Mouse (Mus musculus): ENCODE results near the gene Ctbp2. TPM values are rescaled to one million over a fixed set of nuclear protein-coding genes. Genes with fewer than 3 reads are reported as not detected.

Gene Ctbp2
- polyA plus RNA-seq, 1 experiment from 2014 or later, result 45.6 TPM

DNA sequence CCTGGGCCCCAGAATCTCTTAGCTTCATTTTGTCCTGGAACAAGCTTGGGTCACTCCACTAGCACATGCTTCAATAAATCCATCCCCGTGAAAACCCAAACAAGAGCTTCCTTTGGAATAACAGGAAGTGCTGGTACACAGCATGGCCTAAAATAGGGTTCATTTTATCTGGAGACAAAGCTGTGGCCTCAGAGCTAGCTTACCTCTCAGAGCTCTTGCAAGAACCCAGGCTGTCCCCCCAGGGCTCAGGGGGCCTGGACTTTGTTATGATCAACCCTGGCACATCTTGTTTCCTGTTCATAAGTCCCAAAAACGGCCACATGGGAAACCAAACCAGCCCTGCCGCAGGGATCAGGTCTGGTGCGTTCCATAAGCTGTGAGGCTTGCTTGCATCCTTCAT, 86.5 kb downstream of the Ctbp2 start:
- peak overlapping the region; percentile 81 for H3K27ac ChIP-seq (ENCODE audit: low read length)
- no peaks in the 10 kb centered on the region for H3K36me3 ChIP-seq (ENCODE audit: insufficient read depth, low read length)
- H3K9me3 ChIP-seq (ENCODE audit: low read length), result no peaks in the 10 kb centered on the region
- H3K4me3 ChIP-seq (ENCODE audit: low read depth, low read length), result no peak overlapping the region
- no peak overlapping the region for H3K4me2 ChIP-seq (replicated peaks; ENCODE audit: low read depth, low read length)
- 44% methylated on average over 4 of the region's 4 CpGs for WGBS
- H3K27me3 ChIP-seq (replicated peaks; ENCODE audit: insufficient read depth, low read length), result no peaks in the 10 kb centered on the region
- ATAC-seq (peak; percentile 9; the same call in 1 of the 2 replicates), DNase-seq (ENCODE audit: low spot score) (peak; percentile 64)
- no peak overlapping the region for H3K9ac ChIP-seq (replicated peaks; ENCODE audit: low read depth)
- peaks cover 58% of the 10 kb centered on the region for H3K4me1 ChIP-seq (ENCODE audit: insufficient read depth, low read depth, low read length)
- TF ChIP-seq EP300 (IDR thresholded peaks at IDR 0.05) (peak; percentile 79), CTCF (IDR thresholded peaks at IDR 0.05) (no peak)

DNA sequence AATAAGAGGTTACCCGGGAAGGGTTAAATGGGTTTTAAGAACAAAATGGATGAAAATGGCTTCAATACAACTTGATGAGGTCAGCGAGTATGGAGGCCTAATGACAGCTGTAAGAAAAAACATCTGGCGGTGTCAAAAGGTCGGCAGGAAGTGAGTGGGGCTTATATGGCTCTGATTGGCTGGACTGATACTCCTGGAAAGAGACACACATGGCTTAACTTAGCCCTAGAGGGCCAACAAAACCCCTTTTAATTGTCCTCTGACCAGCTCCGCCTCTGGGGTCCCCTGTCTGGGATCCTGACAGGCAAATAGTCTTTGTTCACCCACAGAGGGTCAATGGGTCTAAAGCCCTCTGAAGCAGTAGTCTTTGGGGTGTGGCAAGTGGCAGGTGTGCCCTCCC, 86.9 kb downstream of the Ctbp2 start:
- no peak for TF ChIP-seq CTCF (IDR thresholded peaks at IDR 0.05)
- TF ChIP-seq EP300 (IDR thresholded peaks at IDR 0.05), result no peak
- Histone ChIP-seq H3K4me1 (ENCODE audit: insufficient read depth, low read depth, low read length) (peaks cover 54% of the 10 kb centered on the region), H3K4me3 (ENCODE audit: low read depth, low read length) (no peak overlapping the region), H3K27ac (ENCODE audit: low read length) (peak overlapping the region; percentile 81), H3K27me3 (replicated peaks; ENCODE audit: insufficient read depth, low read length) (no peaks in the 10 kb centered on the region), H3K9me3 (ENCODE audit: low read length) (no peaks in the 10 kb centered on the region), H3K9ac (replicated peaks; ENCODE audit: low read depth) (no peak overlapping the region), H3K36me3 (ENCODE audit: insufficient read depth, low read length) (no peaks in the 10 kb centered on the region), H3K4me2 (replicated peaks; ENCODE audit: low read depth, low read length) (no peak overlapping the region)
- ATAC-seq (peak; percentile 21; the same call in 1 of the 2 replicates), DNase-seq (ENCODE audit: low spot score) (peak; percentile 72)
- WGBS, result 50% methylated on average over 5 of the region's 5 CpGs

DNA sequence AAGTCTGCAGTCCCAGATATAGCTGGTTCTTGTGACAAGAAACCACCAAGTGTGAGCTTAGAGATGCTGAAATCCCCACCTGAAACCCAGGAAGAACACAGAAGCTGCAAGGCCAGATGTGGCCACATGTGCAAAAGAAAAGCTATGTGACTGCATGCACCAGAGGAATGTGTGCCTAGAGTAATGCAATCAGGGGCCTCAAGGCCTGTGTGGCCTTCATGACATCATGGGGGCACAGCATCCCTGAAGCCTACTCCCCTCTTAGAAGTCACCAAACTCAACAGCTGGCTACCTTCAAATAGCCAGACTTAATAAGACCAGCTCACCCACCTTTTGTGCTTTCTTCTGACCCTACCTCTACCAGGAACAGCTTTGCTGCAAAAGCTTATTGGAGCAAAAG, 88.3 kb downstream of the Ctbp2 start:
- no peak for ATAC-seq
- no peak for DNase-seq (ENCODE audit: low spot score)
- peaks cover 47% of the 10 kb centered on the region; the same call in 1 of the 2 replicates for H3K4me1 ChIP-seq (ENCODE audit: insufficient read depth, low read depth, low read length)
- no peak overlapping the region for H3K27ac ChIP-seq (ENCODE audit: low read length)
- TF ChIP-seq EP300 (IDR thresholded peaks at IDR 0.05) (no peak), CTCF (IDR thresholded peaks at IDR 0.05) (no peak)
- no peak overlapping the region for H3K9ac ChIP-seq (replicated peaks; ENCODE audit: low read depth)
- H3K4me2 ChIP-seq (replicated peaks; ENCODE audit: low read depth, low read length), result no peak overlapping the region
- no peaks in the 10 kb centered on the region for H3K27me3 ChIP-seq (replicated peaks; ENCODE audit: insufficient read depth, low read length)
- no peaks in the 10 kb centered on the region for H3K36me3 ChIP-seq (ENCODE audit: insufficient read depth, low read length)
- H3K9me3 ChIP-seq (ENCODE audit: low read length), result no peaks in the 10 kb centered on the region
- no peak overlapping the region for H3K4me3 ChIP-seq (ENCODE audit: low read depth, low read length)

DNA sequence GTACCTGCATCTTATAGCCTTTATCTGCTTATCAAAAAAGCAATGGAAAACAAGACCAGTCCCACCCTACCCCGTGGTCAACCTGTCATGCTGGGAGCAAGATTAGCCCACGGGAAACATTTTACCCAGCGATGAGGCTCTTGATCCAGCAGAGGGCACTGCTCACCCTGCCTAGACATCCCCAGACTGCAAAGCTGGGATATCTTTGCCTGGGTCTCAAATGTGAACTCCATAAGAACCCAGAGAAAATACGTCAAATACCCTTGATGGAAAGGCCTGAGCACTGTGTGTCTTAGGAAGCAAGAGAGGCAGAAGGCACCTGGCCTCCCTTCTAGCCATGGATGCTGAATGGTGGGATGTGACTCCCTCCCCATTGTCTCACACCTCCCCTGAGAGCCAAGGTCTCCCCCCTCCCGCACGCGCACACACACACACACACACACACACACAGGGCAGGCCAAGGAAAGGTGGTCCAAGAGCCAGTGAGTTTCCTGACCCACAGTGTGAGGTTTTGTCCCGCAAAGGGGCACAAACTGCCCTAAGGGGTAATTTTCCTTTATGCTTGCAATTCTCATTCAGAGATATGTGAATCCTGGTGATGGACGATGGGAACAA, 91.5 kb downstream of the Ctbp2 start:
- no peak overlapping the region for H3K4me3 ChIP-seq (ENCODE audit: low read depth, low read length)
- H3K9ac ChIP-seq (replicated peaks; ENCODE audit: low read depth), result no peak overlapping the region
- TF ChIP-seq EP300 (IDR thresholded peaks at IDR 0.05), result no peak
- peak; percentile 94 for TF ChIP-seq CTCF (IDR thresholded peaks at IDR 0.05)
- no peaks in the 10 kb centered on the region for H3K9me3 ChIP-seq (ENCODE audit: low read length)
- DNase-seq (ENCODE audit: low spot score) (peak; percentile 86), ATAC-seq (peak; percentile 65)
- no peaks in the 10 kb centered on the region for H3K27me3 ChIP-seq (replicated peaks; ENCODE audit: insufficient read depth, low read length)
- no peak overlapping the region for H3K27ac ChIP-seq (ENCODE audit: low read length)
- H3K36me3 ChIP-seq (ENCODE audit: insufficient read depth, low read length), result no peaks in the 10 kb centered on the region
- H3K4me2 ChIP-seq (replicated peaks; ENCODE audit: low read depth, low read length), result no peak overlapping the region
- 42% methylated on average over 9 of the region's 9 CpGs for WGBS
- peaks cover 27% of the 10 kb centered on the region; the same call in 1 of the 2 replicates for H3K4me1 ChIP-seq (ENCODE audit: insufficient read depth, low read depth, low read length)

DNA sequence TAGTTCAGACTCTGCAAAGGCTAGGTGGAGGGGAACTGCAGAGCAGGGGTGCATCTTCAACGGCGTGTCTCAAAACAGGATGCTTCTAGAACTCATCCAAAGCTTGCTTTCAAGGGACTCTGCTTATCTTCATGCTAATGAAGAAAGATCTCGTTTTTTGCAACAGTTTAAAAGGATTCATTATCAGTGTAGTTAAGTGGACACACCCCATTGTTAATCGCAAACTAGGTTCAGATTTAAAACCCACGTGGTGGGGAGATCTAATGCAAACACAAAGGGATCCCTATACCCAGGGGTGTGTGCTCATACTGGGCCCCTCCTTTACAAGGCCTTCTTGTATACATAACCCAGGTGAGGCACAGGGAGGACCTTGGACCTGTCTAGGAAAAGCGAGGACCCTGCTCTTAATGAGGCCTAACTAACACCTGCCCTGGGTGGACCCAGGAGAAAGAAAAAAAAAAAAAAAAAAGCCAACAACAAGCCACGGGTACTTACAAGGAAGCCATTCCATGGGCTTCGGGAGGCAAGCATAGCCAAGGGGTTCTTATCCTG, 94.6 kb downstream of the Ctbp2 start:
- Histone ChIP-seq H3K27ac (ENCODE audit: low read length) (no peak overlapping the region), H3K9me3 (ENCODE audit: low read length) (no peaks in the 10 kb centered on the region), H3K4me2 (replicated peaks; ENCODE audit: low read depth, low read length) (no peak overlapping the region), H3K27me3 (replicated peaks; ENCODE audit: insufficient read depth, low read length) (no peaks in the 10 kb centered on the region), H3K36me3 (ENCODE audit: insufficient read depth, low read length) (no peaks in the 10 kb centered on the region), H3K4me1 (ENCODE audit: insufficient read depth, low read depth, low read length) (peaks cover 11% of the 10 kb centered on the region; the same call in 1 of the 2 replicates), H3K9ac (replicated peaks; ENCODE audit: low read depth) (no peak overlapping the region), H3K4me3 (ENCODE audit: low read depth, low read length) (no peak overlapping the region)
- ATAC-seq, result no peak
- no peak for DNase-seq (ENCODE audit: low spot score)
- 64% methylated on average over 8 of the region's 8 CpGs for WGBS
- TF ChIP-seq CTCF (IDR thresholded peaks at IDR 0.05), result no peak
- TF ChIP-seq EP300 (IDR thresholded peaks at IDR 0.05), result no peak

DNA sequence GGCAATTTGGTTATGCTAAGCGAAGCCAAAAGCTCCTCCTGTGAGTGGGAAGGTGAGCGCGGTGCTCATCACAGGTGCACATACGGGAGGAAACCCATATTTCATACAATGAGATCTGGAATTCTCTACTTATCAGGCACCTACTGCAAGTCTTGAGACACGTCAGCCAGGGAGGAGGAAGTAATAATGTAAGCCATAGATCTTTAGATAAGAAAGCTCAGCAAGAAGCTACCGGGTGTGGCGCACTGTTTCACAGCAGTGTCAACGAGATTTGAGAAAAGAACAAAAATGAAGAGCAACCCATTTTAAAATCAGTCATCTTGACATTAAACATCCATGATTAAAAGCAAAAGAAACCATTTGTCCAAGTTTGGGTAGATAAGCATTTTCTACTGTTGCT, 95.2 kb downstream of the Ctbp2 start:
- TF ChIP-seq EP300 (IDR thresholded peaks at IDR 0.05), result no peak
- no peak for TF ChIP-seq CTCF (IDR thresholded peaks at IDR 0.05)
- no peak for DNase-seq (ENCODE audit: low spot score)
- ATAC-seq, result no peak
- Histone ChIP-seq H3K4me1 (ENCODE audit: insufficient read depth, low read depth, low read length) (peaks cover 6% of the 10 kb centered on the region; the same call in 1 of the 2 replicates), H3K4me3 (ENCODE audit: low read depth, low read length) (no peak overlapping the region), H3K4me2 (replicated peaks; ENCODE audit: low read depth, low read length) (no peak overlapping the region), H3K27ac (ENCODE audit: low read length) (no peak overlapping the region), H3K27me3 (replicated peaks; ENCODE audit: insufficient read depth, low read length) (no peaks in the 10 kb centered on the region), H3K9me3 (ENCODE audit: low read length) (no peaks in the 10 kb centered on the region), H3K9ac (replicated peaks; ENCODE audit: low read depth) (no peak overlapping the region), H3K36me3 (ENCODE audit: insufficient read depth, low read length) (no peaks in the 10 kb centered on the region)
- 59% methylated on average over 8 of the region's 8 CpGs for WGBS
